Mouse (Mus musculus) ES-E14 (cell line): ENCODE measurements around the gene Vamp8. TPM values are rescaled to one million over a fixed set of nuclear protein-coding genes. Genes with fewer than 3 reads are reported as not detected.

ENCODE experiments used
- DNase-seq: peaks from one replicate; pipeline ENCODE4 v3.0.0-alpha.2; 2013; ENCODE audit warnings: low read depth, low spot score
- H3K27ac ChIP-seq: 2 replicates; pipeline ENCODE4 v1.5.1; 2012; ENCODE audit warnings: low read depth, mild to moderate bottlenecking, low read length, moderate library complexity, mixed read lengths; ENCODE audit not compliant: poor library complexity, insufficient read depth, severe bottlenecking
- H3K36me3 ChIP-seq: 2 replicates; pipeline ENCODE4 v1.6.1; 2012; ENCODE audit warnings: mild to moderate bottlenecking, low read length, moderate library complexity, mixed read lengths; ENCODE audit not compliant: control insufficient read depth, poor library complexity, insufficient read depth, severe bottlenecking
- H3K4me1 ChIP-seq, 2 experiments: fragments of 150-350 bp in 1 of 2; sonication (generic) in 1 of 2; 2 replicates each; pipeline ENCODE4 v1.6.1; 2012; ENCODE audit warnings: low read length in 2 of 2, mild to moderate bottlenecking in 1 of 2, mixed read lengths in 1 of 2; ENCODE audit not compliant: control insufficient read depth in 2 of 2, insufficient read depth in 2 of 2, poor library complexity in 1 of 2
- H3K4me3 ChIP-seq, 2 experiments: fragments of 150-350 bp in 1 of 2; sonication (generic) in 1 of 2; 2 replicates each; pipeline ENCODE4 v1.5.1; 2012; ENCODE audit warnings: low read length in 2 of 2, low read depth in 1 of 2, mild to moderate bottlenecking in 1 of 2, mixed read lengths in 1 of 2; ENCODE audit not compliant: insufficient read depth in 1 of 2, poor library complexity in 1 of 2, severe bottlenecking in 1 of 2
- H3K9ac ChIP-seq: 2 replicates; pipeline ENCODE4 v1.6.1; 2012; ENCODE audit warnings: low read depth, mild to moderate bottlenecking, low read length, mixed read lengths; ENCODE audit not compliant: poor library complexity, insufficient read depth, severe bottlenecking
- H3K9me3 ChIP-seq: fragments of 150-350 bp; sonication (generic); 2 replicates; pipeline ENCODE4 v1.6.1; 2012; ENCODE audit warnings: low read depth, mild to moderate bottlenecking, low read length; ENCODE audit not compliant: control insufficient read depth, insufficient read depth
- CHD2 ChIP-seq: IDR thresholded peaks from 2 replicates; pipeline ENCODE4 v1.6.1; 2014; ENCODE audit warnings: mild to moderate bottlenecking, low read depth, low read length, inconsistent platforms
- HCFC1 ChIP-seq: IDR thresholded peaks from 2 replicates; pipeline ENCODE4 v1.6.1; 2012; ENCODE audit warnings: low read length, inconsistent platforms, borderline replicate concordance; ENCODE audit not compliant: insufficient read depth
- MAFK ChIP-seq: IDR thresholded peaks from 2 replicates; pipeline ENCODE4 v1.6.1; 2014; ENCODE audit warnings: mild to moderate bottlenecking, low read depth, low read length, inconsistent platforms; ENCODE audit not compliant: insufficient read depth
- ZC3H11A ChIP-seq: IDR thresholded peaks from 2 replicates; pipeline ENCODE4 v1.6.1; 2012; ENCODE audit warnings: low read depth, mild to moderate bottlenecking, inconsistent platforms, low read length, borderline replicate concordance
- ZNF384 ChIP-seq: IDR thresholded peaks from 2 replicates; pipeline ENCODE4 v1.6.1; 2012; ENCODE audit warnings: low read depth, low read length, inconsistent platforms
- in situ Hi-C, 2 experiments: fragments of 600-800 bp; cut with MboI; formaldehyde crosslinking; loops; one replicate each; pipeline ENCODE4 v1.15.1; 2025; ENCODE audit warnings: low sequenced_read_pairs in 2 of 2, inconsistent platforms in 1 of 2; ENCODE audit not compliant: unreplicated experiment in 2 of 2
- total RNA-seq: library from RNA; depleted of rRNA; stranded (reverse); fragments of 300-350 nt; gene quantifications from 2 replicates; pipeline ENCODE4 v1.2.3, GENCODE M21; 2012

Gene Vamp8
- total RNA-seq, 1 experiment = 44.0 TPM

DNA sequence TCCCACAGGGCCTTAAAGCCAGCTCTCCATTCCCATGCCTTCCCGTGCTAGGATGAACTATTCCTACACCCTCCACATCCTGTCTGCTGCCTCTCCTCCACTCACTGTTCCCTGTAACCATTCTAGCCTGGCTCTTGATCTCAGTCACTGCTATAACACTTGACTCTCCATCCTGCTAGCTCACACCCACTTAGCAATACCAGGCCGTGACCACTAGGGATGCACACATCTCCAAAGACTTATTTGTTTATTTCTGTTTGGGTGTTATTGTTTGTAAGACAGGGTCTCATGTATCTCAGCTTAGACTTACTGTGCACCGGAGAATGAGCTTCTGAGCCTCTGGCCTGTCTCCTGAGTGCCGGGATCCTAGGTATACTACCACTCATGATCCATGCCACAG, 20.9 kb downstream of the Vamp8 start:
- in situ Hi-C loops = no loop called here
- TF ChIP-seq MAFK = no peak
- TF ChIP-seq CHD2 = no peak
- TF ChIP-seq HCFC1 = no peak
- TF ChIP-seq ZC3H11A = no peak
- TF ChIP-seq ZNF384 = no peak
- no peak for DNase-seq
- Histone ChIP-seq H3K36me3 (no peaks in the 10 kb centered on the region), H3K4me1 (peaks cover 0 to 3% of the 10 kb centered on the region in 2 experiments; a peak in 1 of 4 replicates), H3K9ac (no peak overlapping the region), H3K9me3 (no peaks in the 10 kb centered on the region), H3K4me3 (peak overlapping the region in 1 of 2 experiments; percentile 17; a peak in 1 of 4 replicates), H3K27ac (no peak overlapping the region)

DNA sequence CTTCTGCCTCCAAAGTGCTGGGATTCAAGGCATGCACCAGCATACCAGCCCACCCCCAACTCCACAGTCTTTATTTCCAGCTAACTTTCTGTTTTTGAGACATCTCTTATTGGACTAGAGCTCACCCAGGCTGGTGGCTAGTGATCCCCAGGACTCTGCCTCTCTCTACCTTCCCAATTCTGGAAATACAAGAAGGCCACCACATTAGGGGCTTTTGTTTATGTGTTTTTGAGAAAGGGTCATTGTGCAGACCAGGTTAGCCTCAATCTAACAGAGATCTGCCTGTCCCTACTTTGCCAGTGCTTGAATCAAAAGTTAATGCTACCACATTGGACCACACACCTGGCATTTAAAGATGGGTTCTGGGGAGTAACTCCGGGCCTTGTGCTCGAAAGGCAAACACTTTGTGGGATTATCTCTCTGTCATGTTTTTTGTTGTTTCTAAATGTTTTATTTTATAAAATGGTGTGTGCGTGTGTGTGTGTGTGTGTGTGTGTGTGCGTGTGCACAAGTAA, 23.0 kb downstream of the Vamp8 start:
- no peak for TF ChIP-seq ZNF384
- no peak for TF ChIP-seq HCFC1
- no peak for TF ChIP-seq CHD2
- TF ChIP-seq ZC3H11A = no peak
- TF ChIP-seq MAFK = no peak
- Histone ChIP-seq H3K9ac (no peak overlapping the region), H3K27ac (no peak overlapping the region), H3K36me3 (no peaks in the 10 kb centered on the region), H3K9me3 (no peaks in the 10 kb centered on the region), H3K4me1 (peaks cover 0 to 3% of the 10 kb centered on the region in 2 experiments; a peak in 1 of 4 replicates), H3K4me3 (no peak overlapping the region)
- in situ Hi-C loops = no loop called here
- no peak for DNase-seq

DNA sequence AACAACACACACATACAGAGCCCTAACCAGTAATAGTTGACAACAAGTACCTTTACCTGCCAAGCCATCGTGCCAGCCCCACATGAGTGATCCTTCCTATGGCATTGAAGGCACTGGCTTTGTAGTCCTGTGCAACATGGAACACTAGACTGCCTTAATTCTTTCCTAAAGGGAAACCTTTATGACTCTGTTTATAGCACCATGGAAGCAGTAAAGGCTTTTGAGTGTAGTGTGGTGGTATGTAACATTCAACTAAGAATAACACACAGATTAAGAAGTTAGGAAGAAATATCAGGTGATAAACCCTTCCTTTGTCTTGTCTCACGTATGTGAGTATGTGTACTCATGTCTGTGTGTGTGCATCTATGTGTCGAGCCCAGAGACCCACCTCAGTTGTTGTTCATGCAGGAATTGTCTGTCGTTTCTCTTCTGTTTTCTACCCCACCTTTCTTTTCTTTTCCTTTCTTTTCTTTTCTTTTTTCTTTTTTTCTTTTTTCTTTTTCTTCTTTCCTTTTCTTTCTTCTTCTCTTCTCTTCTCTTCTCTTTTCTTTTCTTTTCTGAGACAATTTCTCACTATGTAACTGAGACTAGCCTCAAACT, 23.6 kb downstream of the Vamp8 start, which contains the start of gene Rnf181:
Gene Rnf181, minus strand, starts transcription at position 113 of the 600 bp plus-strand sequence.
- H3K36me3 ChIP-seq = no peaks in the 10 kb centered on the region
- no peaks in the 10 kb centered on the region for H3K9me3 ChIP-seq
- in situ Hi-C loops = no loop called here
- H3K27ac ChIP-seq = no peak within 1 kb of the TSS
- TF ChIP-seq CHD2 (no peak), MAFK (no peak), HCFC1 (no peak), ZNF384 (no peak), ZC3H11A (no peak)
- H3K9ac ChIP-seq = no peak within 1 kb of the TSS
- H3K4me1 ChIP-seq = peaks cover 0 to 3% of the 10 kb centered on the region in 2 experiments; a peak in 1 of 4 replicates
- DNase-seq = no peak
- H3K4me3 ChIP-seq = no peak within 1 kb of the TSS

DNA sequence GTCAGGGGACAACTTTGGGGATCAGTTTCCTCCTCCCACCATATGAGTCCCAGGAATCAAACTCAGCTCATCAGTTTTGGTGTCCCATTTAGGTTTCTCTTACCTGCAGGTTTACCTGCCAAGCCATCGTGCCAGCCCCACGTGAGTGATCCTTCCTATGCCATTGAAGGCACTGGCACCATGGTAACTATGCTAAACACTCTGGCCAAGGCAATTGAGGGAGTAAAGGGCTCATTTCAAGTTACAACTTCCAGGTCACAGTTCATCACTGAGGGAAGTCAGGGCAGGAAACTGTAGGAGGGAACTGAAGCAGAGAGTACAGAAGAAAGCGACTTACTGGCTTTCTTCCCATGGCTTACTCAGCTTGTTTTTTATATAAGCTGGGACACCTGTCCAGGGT, 24.2 kb downstream of the Vamp8 start:
- in situ Hi-C loops = no loop called here
- H3K27ac ChIP-seq = no peak overlapping the region

DNA sequence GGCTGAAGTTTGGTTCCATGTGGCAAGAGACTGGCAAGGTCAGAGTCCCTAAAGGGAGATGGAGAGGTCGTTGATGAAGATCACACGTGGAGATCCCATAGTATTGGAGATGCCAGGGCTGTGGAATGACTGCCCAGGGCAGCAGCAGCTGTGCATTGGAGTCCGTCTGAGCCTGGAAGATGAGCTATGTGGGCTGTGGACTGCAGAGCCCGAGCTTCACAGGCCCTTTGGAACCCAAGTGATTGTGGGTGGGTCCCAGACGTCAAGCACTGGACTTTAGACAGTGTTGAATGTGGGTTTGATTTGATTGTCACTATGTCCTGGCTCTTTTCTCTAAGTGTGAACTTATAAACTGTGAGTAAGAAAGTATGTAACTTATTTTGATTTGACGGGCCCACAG, 25.5 kb downstream of the Vamp8 start:
- Histone ChIP-seq H3K4me3 (no peak overlapping the region), H3K27ac (no peak overlapping the region), H3K9me3 (no peaks in the 10 kb centered on the region), H3K4me1 (peaks cover 2% of the 10 kb centered on the region in 2 experiments; a peak in 2 of 4 replicates), H3K36me3 (0 out of 2 replicates have a peak, but pooled peaks cover 2% of the 10 kb centered on the region), H3K9ac (no peak overlapping the region)
- TF ChIP-seq CHD2 (no peak), HCFC1 (no peak), MAFK (no peak), ZNF384 (no peak), ZC3H11A (no peak)
- in situ Hi-C loops = no loop called here
- no peak for DNase-seq

More for the DNA sequence above, 24.2 kb downstream of the Vamp8 start:
- H3K36me3 ChIP-seq = no peaks in the 10 kb centered on the region
- no peak for TF ChIP-seq ZC3H11A
- TF ChIP-seq MAFK = no peak
- no peak for TF ChIP-seq ZNF384
- TF ChIP-seq CHD2 = no peak
- TF ChIP-seq HCFC1 = no peak
- H3K9ac ChIP-seq = no peak overlapping the region
- peaks cover 0 to 3% of the 10 kb centered on the region in 2 experiments; a peak in 1 of 4 replicates for H3K4me1 ChIP-seq
- H3K9me3 ChIP-seq = no peaks in the 10 kb centered on the region
- no peak overlapping the region for H3K4me3 ChIP-seq
- no peak for DNase-seq
